Mouse (Mus musculus) stomach, embryonic 16.5 days (tissue): ENCODE measurements at regions not wholly inside any gene's neighbourhood (a gene's known extent, or its start where the extent isn't known, plus 50 kb on each side); places are given as distances from the start of the nearest gene placed in this dataset.
A peak's percentile ranks its signal among the peaks of the same experiment; 100 is the strongest.

Source experiments
- ATAC-seq: fragments of 200-750 bp; cut with Nextera tagmentation; 2 replicates; pipeline ENCODE4 v1.8.0; 2017; ENCODE audit warnings: moderate number of reproducible peaks, moderate TSS enrichment; ENCODE audit not compliant: insufficient read depth, low FRiP score
- H3K27ac ChIP-seq: fragments of 300-500 bp; sonication (generic); 2 replicates; pipeline ENCODE4 v1.5.1; 2014; ENCODE audit warnings: low read length
- H3K27me3 ChIP-seq: fragments of 300-500 bp; sonication (generic); 2 replicates; pipeline ENCODE4 v1.6.1; 2014; ENCODE audit warnings: low read length, control low read depth, mixed read lengths; ENCODE audit not compliant: control insufficient read depth, insufficient read depth
- H3K36me3 ChIP-seq: fragments of 300-500 bp; sonication (generic); 2 replicates; pipeline ENCODE4 v1.6.1; 2014; ENCODE audit warnings: low read length; ENCODE audit not compliant: control insufficient read depth, insufficient read depth
- H3K4me1 ChIP-seq: fragments of 300-500 bp; sonication (generic); 2 replicates; pipeline ENCODE4 v1.6.1; 2014; ENCODE audit warnings: low read length, control low read depth, mixed read lengths; ENCODE audit not compliant: control insufficient read depth, insufficient read depth
- H3K4me2 ChIP-seq: fragments of 300-500 bp; sonication (generic); 2 replicates; pipeline ENCODE4 v1.6.1; 2014; ENCODE audit warnings: low read depth, low read length, mixed read lengths
- H3K4me3 ChIP-seq: fragments of 300-500 bp; sonication (generic); replicated peaks from 2 replicates; pipeline ENCODE4 v1.5.1; 2014; ENCODE audit warnings: mild to moderate bottlenecking, low read length
- H3K9ac ChIP-seq: fragments of 300-500 bp; sonication (generic); 2 replicates; pipeline ENCODE4 v1.6.1; 2014; ENCODE audit warnings: low read length
- H3K9me3 ChIP-seq: fragments of 300-500 bp; sonication (generic); replicated peaks from 2 replicates; pipeline ENCODE4 v1.6.1; 2016; ENCODE audit warnings: low read length, control low read depth; ENCODE audit not compliant: control insufficient read depth
- WGBS: fragments of 180-500 bp; shearing (Covaris S2); extraction: QIAGEN DNeasy Blood & Tissue Kit; methylation state at CpG from one replicate; pipeline ENCODE4 v1.1.7; 2014; 5-methylcytosine and 5-hydroxymethylcytosine counted together

GRCm38 (mm10) chr1:186880391-186880790, 86.8 kb upstream of the D1Pas1 start:
- Histone ChIP-seq H3K4me1 (no peaks in the 10 kb centered on the region), H3K36me3 (no peaks in the 10 kb centered on the region), H3K4me3 (no peak overlapping the region), H3K9ac (no peak overlapping the region), H3K4me2 (no peak overlapping the region), H3K27ac (no peak overlapping the region), H3K9me3 (no peaks in the 10 kb centered on the region), H3K27me3 (no peaks in the 10 kb centered on the region)
- no peak for ATAC-seq
- WGBS: 62% methylated on average over 2 of the region's 2 CpGs

GRCm38 (mm10) chr1:186860608-186861444, 106.4 kb upstream of the D1Pas1 start:
- H3K4me1 ChIP-seq: no peaks in the 10 kb centered on the region
- no peak for ATAC-seq
- H3K36me3 ChIP-seq: no peaks in the 10 kb centered on the region
- no peak overlapping the region for H3K9ac ChIP-seq
- no peak overlapping the region for H3K4me3 ChIP-seq
- 84% methylated on average over 10 of the region's 10 CpGs for WGBS
- no peaks in the 10 kb centered on the region for H3K9me3 ChIP-seq
- H3K27me3 ChIP-seq: no peaks in the 10 kb centered on the region
- no peak overlapping the region for H3K27ac ChIP-seq
- H3K4me2 ChIP-seq: no peak overlapping the region

- H3K27me3 ChIP-seq: no peaks in the 10 kb centered on the region
- no peak overlapping the region for H3K27ac ChIP-seq
- 91% methylated on average over 21 of the region's 21 CpGs for WGBS
- H3K9ac ChIP-seq: no peak overlapping the region
- H3K4me2 ChIP-seq: no peak overlapping the region
- ATAC-seq: no peak
- no peaks in the 10 kb centered on the region for H3K36me3 ChIP-seq
- no peaks in the 10 kb centered on the region for H3K9me3 ChIP-seq
- H3K4me3 ChIP-seq: no peak overlapping the region
- no peaks in the 10 kb centered on the region for H3K4me1 ChIP-seq
These were observed 108.9 kb upstream of the D1Pas1 start for GRCm38 (mm10) chr1:186858285-186858684.

- Histone ChIP-seq H3K9me3 (no peaks in the 10 kb centered on the region), H3K4me1 (no peaks in the 10 kb centered on the region), H3K4me2 (no peak overlapping the region), H3K4me3 (no peak overlapping the region), H3K9ac (no peak overlapping the region), H3K27ac (no peak overlapping the region), H3K27me3 (no peaks in the 10 kb centered on the region), H3K36me3 (no peaks in the 10 kb centered on the region)
- no peak for ATAC-seq
- WGBS: 58% methylated on average over 3 of the region's 3 CpGs
These were observed 106.4 kb upstream of the Rrp15 start for GRCm38 (mm10) chr1:186855474-186856036.

- Histone ChIP-seq H3K4me2 (no peak overlapping the region), H3K27ac (no peak overlapping the region), H3K27me3 (no peaks in the 10 kb centered on the region), H3K36me3 (no peaks in the 10 kb centered on the region), H3K4me1 (no peaks in the 10 kb centered on the region), H3K4me3 (no peak overlapping the region), H3K9ac (no peak overlapping the region), H3K9me3 (no peaks in the 10 kb centered on the region)
- WGBS: 84% methylated on average over 7 of the region's 7 CpGs
- no peak for ATAC-seq
These were observed 96.1 kb upstream of the Rrp15 start for GRCm38 (mm10) chr1:186845256-186845655.

GRCm38 (mm10) chr1:186833896-186834800, 85.0 kb upstream of the Rrp15 start:
- Histone ChIP-seq H3K4me3 (peak overlapping the region; percentile 40), H3K27ac (no peak overlapping the region), H3K9ac (no peak overlapping the region; the same call in 1 of the 2 replicates), H3K27me3 (peaks cover 7% of the 10 kb centered on the region; the same call in 1 of the 2 replicates), H3K4me2 (peak overlapping the region; percentile 68), H3K4me1 (peaks cover 7% of the 10 kb centered on the region; the same call in 1 of the 2 replicates), H3K36me3 (no peaks in the 10 kb centered on the region), H3K9me3 (no peaks in the 10 kb centered on the region)
- 2% methylated on average over 43 of the region's 43 CpGs for WGBS
- ATAC-seq: no peak

GRCm38 (mm10) chr1:186833441-186833895, 84.3 kb upstream of the Rrp15 start:
- peaks cover 7% of the 10 kb centered on the region; the same call in 1 of the 2 replicates for H3K27me3 ChIP-seq

GRCm38 (mm10) chr1:186827773-186828172, 78.6 kb upstream of the Rrp15 start:
- no peak overlapping the region for H3K9ac ChIP-seq
- no peak for ATAC-seq
- H3K4me3 ChIP-seq: no peak overlapping the region
- no peak overlapping the region for H3K4me2 ChIP-seq
- H3K9me3 ChIP-seq: no peaks in the 10 kb centered on the region
- no peaks in the 10 kb centered on the region for H3K36me3 ChIP-seq
- 19% methylated on average over 3 of the region's 3 CpGs for WGBS
- no peak overlapping the region for H3K27ac ChIP-seq
- H3K27me3 ChIP-seq: no peaks in the 10 kb centered on the region
- no peaks in the 10 kb centered on the region for H3K4me1 ChIP-seq

More at GRCm38 (mm10) chr1:186833441-186833895, 84.3 kb upstream of the Rrp15 start:
- H3K27ac ChIP-seq: no peak overlapping the region
- peak overlapping the region; percentile 40 for H3K4me3 ChIP-seq
- H3K4me1 ChIP-seq: peaks cover 7% of the 10 kb centered on the region; the same call in 1 of the 2 replicates
- peak overlapping the region; percentile 68 for H3K4me2 ChIP-seq
- H3K36me3 ChIP-seq: no peaks in the 10 kb centered on the region
- 4% methylated on average over 17 of the region's 17 CpGs for WGBS
- no peaks in the 10 kb centered on the region for H3K9me3 ChIP-seq
- H3K9ac ChIP-seq: no peak overlapping the region
- ATAC-seq: no peak
